Mouse (Mus musculus) thymus, adult 2 months (tissue): ENCODE data around the gene Gk2. TPM values are rescaled to one million over a fixed set of nuclear protein-coding genes. Genes with fewer than 3 reads are reported as not detected.

Source experiments
- DNase-seq: peaks from one replicate; pipeline ENCODE4 v3.0.0; 2021
- H3K27ac ChIP-seq: fragments of 200-500 bp; 2 replicates; pipeline ENCODE4 v1.5.1; 2012; ENCODE audit warnings: low read length, control low read depth; ENCODE audit not compliant: control insufficient read depth, insufficient read depth
- H3K27me3 ChIP-seq: fragments of 200-500 bp; 2 replicates; pipeline ENCODE4 v1.6.1; 2012; ENCODE audit warnings: mild to moderate bottlenecking, low read length, moderate library complexity, mixed read lengths; ENCODE audit not compliant: control insufficient read depth, insufficient read depth
- H3K36me3 ChIP-seq: fragments of 200-500 bp; 2 replicates; pipeline ENCODE4 v1.6.1; 2012; ENCODE audit warnings: mild to moderate bottlenecking, low read length, moderate library complexity; ENCODE audit not compliant: control insufficient read depth, insufficient read depth
- H3K4me1 ChIP-seq: fragments of 200-500 bp; replicated peaks from 2 replicates; pipeline ENCODE4 v1.6.1; 2012; ENCODE audit warnings: low read length; ENCODE audit not compliant: control insufficient read depth, insufficient read depth
- H3K4me3 ChIP-seq: fragments of 200-500 bp; 2 replicates; pipeline ENCODE4 v1.5.1; 2012; ENCODE audit warnings: mild to moderate bottlenecking, low read length, control low read depth, moderate library complexity; ENCODE audit not compliant: control insufficient read depth, insufficient read depth
- CTCF ChIP-seq: fragments of 200-500 bp; IDR thresholded peaks from 2 replicates; pipeline ENCODE4 v1.5.1; 2012; ENCODE audit warnings: mild to moderate bottlenecking, control low read depth, low read length, moderate library complexity, borderline replicate concordance; ENCODE audit not compliant: control insufficient read depth, poor library complexity, insufficient read depth; ENCODE audit errors: extremely low read depth
- POLR2A ChIP-seq: fragments of 200-500 bp; IDR thresholded peaks from 2 replicates; pipeline ENCODE4 v1.6.1; 2012; ENCODE audit warnings: mild to moderate bottlenecking, low read length, control low read depth, moderate library complexity; ENCODE audit not compliant: control insufficient read depth, poor library complexity, insufficient read depth; ENCODE audit errors: extremely low read depth
- WGBS: fragments of 180-500 bp; shearing (Covaris S2); methylation state at CpG from one replicate; pipeline ENCODE4 v1.1.7; 2018; 5-methylcytosine and 5-hydroxymethylcytosine counted together
- polyA plus RNA-seq: library from polyadenylated mRNA; depleted of rRNA; stranded (reverse); fragments of >200 nt; gene quantifications from 2 replicates; pipeline ENCODE4 v1.2.3, GENCODE M21; 2012

Gk2 gene
- polyA plus RNA-seq, 1 experiment, result 0.04 TPM

DNA sequence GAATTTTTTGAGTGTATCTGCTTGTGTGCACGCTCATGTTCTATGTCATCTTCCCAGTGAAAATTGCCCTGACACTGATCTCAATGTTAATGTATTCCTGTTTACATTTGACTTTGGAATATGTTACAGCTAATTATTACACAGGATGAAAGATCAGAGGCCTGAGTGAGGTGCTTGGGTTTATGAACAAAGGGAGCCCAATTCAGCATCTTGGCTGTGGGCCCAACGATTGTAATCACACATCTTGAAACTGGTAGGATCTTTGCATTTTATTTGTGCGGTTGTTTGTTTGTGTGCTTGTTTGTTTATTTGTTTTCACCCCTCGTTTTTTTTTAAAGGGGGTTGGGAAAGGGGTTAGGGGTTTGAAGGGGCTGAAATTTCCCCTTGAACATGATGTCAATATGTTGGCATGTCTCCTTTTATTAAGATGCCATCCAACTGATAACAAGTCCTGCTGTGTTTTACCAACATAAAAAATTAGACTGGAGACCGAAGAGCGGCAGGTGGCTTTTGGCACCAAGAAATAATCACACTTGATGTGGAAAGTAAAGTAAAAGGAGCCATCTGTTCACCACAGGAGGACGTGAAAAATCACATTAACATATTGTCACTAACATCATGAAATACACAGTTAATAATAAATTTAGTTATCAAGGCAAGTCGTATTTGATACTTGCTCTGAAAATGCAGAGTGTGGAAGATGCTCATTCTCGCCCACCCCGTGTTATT is 9.8 kb upstream of the Gk2 start:
- H3K27ac ChIP-seq, result no peak overlapping the region
- no peaks in the 10 kb centered on the region for H3K27me3 ChIP-seq
- DNase-seq, result no peak
- H3K36me3 ChIP-seq, result no peaks in the 10 kb centered on the region
- TF ChIP-seq POLR2A (no peak), CTCF (no peak)
- WGBS, result 92% methylated on average over 10 of the region's 10 CpGs
- no peak overlapping the region for H3K4me3 ChIP-seq
- H3K4me1 ChIP-seq, result no peaks in the 10 kb centered on the region

DNA sequence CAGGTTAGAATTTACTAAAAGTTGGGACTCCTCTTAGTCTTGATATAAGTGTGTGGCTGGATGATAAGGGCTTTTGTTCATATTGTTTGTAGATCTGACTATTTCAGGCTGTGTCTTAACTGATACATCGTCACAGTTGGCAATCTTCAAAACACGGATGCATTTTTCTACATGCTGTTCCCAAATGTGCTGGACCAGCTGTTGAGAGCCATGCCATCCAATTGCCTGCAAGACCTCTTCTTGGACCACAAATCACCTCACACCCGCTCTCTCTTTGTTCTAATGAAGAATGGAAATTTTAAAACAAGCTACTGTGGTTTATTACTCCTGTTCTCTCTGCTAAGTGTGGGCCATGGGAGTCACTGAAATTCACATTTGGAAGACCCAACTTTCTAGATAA is 9.1 kb upstream of the Gk2 start:
- no peaks in the 10 kb centered on the region for H3K27me3 ChIP-seq
- H3K4me3 ChIP-seq, result no peak overlapping the region
- H3K4me1 ChIP-seq, result no peaks in the 10 kb centered on the region
- no peak overlapping the region for H3K27ac ChIP-seq
- no peaks in the 10 kb centered on the region for H3K36me3 ChIP-seq
- no peak for TF ChIP-seq POLR2A
- no peak for TF ChIP-seq CTCF
- WGBS, result 85% methylated on average over 3 of the region's 3 CpGs
- no peak for DNase-seq

DNA sequence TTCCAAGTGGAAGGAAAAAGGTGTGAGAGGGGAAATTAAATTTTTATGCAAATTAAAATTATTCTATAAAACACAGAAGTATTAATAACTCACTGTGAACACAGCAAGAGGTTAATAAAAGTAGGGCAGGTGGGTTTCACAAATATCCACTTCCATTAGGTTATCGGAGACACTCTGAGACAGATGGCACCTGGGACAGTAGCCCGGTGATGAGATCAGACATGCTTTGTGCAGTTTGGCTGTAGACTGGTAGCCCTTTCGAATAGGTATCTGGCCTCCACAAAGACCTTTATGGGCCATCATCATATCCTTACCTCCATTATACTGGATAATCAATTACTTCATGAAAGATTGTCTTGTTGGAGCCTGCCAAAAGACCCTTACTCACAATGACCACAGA is 6.0 kb upstream of the Gk2 start:
- no peak for DNase-seq
- H3K36me3 ChIP-seq, result no peaks in the 10 kb centered on the region
- TF ChIP-seq CTCF, result no peak
- no peak for TF ChIP-seq POLR2A
- no peaks in the 10 kb centered on the region for H3K27me3 ChIP-seq
- H3K27ac ChIP-seq, result no peak overlapping the region
- no peaks in the 10 kb centered on the region for H3K4me1 ChIP-seq
- no peak overlapping the region for H3K4me3 ChIP-seq
- whole genome bisulfite sequencing, result 95% methylated on average over 3 of the region's 3 CpGs

DNA sequence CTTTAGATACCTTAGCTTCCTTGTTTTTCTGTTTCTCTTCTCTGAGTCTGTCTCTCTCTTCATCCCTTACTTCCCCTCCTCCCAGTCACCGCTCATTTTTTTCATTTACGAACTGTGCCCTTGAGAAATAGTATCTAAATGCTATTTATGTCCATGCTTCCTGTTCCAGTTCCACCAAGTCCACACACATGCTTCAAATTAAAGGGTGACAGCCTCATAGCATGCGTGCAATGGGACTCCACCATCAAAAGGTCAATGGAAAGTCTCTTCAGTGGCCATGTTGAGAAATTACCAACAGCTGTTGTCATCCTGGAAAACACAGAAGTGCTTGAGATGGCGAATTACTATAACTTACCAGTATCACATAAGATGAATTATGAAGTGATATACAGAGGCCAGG is 5.4 kb downstream of the Gk2 start:
- no peaks in the 10 kb centered on the region for H3K36me3 ChIP-seq
- no peak overlapping the region for H3K4me3 ChIP-seq
- no peak for TF ChIP-seq CTCF
- TF ChIP-seq POLR2A, result no peak
- H3K27me3 ChIP-seq, result no peaks in the 10 kb centered on the region
- no peaks in the 10 kb centered on the region for H3K4me1 ChIP-seq
- 88% methylated on average over 4 of the region's 4 CpGs for WGBS
- no peak for DNase-seq
- no peak overlapping the region for H3K27ac ChIP-seq

DNA sequence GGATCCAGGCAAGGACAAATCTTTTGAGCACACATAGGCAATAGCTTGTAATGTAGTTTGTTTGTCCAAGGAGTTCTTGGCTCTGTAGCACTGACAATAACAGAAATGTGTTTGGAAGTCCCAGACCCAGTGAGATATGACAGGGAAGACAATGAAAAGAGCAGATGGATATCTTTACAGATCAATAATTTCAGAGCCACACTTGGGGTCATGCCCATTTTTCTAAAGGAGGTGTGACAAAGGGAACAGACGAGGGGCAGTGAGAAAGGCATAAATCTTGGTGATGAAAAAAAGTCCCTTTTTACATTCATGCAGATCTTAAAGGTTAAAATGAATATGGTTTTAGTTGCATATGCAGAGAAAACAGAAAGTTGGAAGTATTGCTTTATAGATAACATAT is 12.6 kb downstream of the Gk2 start:
- Histone ChIP-seq H3K27ac (no peak overlapping the region), H3K4me1 (no peaks in the 10 kb centered on the region), H3K27me3 (no peaks in the 10 kb centered on the region), H3K36me3 (no peaks in the 10 kb centered on the region), H3K4me3 (no peak overlapping the region)
- WGBS, result 78% methylated on average over 1 of the region's 1 CpGs
- TF ChIP-seq POLR2A (no peak), CTCF (no peak)
- no peak for DNase-seq

DNA sequence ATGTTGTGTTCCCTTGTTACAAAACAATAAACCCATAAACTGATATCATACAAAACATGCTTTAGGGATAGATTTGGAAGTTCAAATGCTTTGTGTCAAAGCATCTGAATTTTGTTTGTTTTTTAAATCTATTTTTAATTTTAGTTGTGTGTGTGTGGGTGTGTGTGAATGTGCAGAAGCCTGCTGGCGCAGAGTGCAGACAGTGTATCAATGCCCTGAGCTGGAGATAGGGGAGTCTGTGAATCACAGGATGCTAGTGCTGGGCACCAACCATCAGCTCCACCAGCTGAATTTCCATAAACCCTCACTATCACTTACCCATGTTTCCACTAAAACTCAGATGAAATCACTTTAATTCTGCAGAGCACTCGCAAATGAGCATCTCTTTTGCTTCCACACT is 24.3 kb downstream of the Gk2 start:
- Histone ChIP-seq H3K27me3 (no peaks in the 10 kb centered on the region), H3K36me3 (no peaks in the 10 kb centered on the region), H3K4me1 (no peaks in the 10 kb centered on the region), H3K4me3 (no peak overlapping the region), H3K27ac (no peak overlapping the region)
- TF ChIP-seq POLR2A (no peak), CTCF (no peak)
- DNase-seq, result no peak
- 89% methylated on average over 2 of the region's 2 CpGs for WGBS

DNA sequence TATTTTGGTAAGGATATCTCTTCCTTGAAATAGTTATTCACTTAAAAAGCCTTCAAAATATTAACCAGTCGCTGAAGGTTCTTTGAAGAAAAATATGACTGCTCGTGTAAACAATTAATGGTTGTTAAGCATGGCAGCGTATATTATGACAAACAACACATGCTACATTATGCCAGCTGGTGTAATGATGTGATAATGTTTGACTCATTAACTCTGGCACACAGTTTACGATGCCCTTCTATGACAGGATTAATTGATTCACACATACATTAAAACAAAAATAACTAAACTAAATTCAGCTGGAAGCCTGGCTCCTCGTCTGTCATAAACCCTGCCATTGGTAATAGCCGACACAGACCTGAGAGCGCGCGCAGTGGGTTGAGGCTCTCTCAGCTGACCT is 26.8 kb downstream of the Gk2 start:
- no peak overlapping the region for H3K27ac ChIP-seq
- no peak overlapping the region for H3K4me3 ChIP-seq
- DNase-seq, result no peak
- H3K4me1 ChIP-seq, result no peaks in the 10 kb centered on the region
- no peaks in the 10 kb centered on the region for H3K36me3 ChIP-seq
- WGBS, result 94% methylated on average over 9 of the region's 9 CpGs
- no peaks in the 10 kb centered on the region for H3K27me3 ChIP-seq
- TF ChIP-seq CTCF (no peak), POLR2A (no peak)

DNA sequence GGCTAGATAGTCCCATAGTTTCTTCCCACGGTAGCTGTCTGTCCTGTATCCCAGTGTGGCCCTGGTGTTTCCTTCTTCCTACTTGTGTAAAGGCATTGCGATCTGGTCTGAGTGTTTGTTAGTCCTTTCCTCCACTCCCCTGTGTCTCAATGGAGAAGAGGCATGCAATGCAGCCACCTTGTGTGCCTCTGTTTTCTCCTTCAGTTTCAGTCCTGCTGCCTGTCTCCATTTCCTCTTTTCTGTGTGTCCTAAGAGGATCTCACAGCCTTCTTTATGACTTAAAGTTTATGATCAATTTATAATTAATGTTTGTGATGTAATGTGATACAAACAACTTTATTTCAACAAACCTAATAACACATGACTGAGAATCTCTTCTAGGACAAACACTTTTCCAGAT is 35.2 kb downstream of the Gk2 start:
- no peak for TF ChIP-seq POLR2A
- no peak for TF ChIP-seq CTCF
- no peak for DNase-seq
- Histone ChIP-seq H3K36me3 (no peaks in the 10 kb centered on the region), H3K4me1 (no peaks in the 10 kb centered on the region), H3K27me3 (no peaks in the 10 kb centered on the region), H3K4me3 (no peak overlapping the region), H3K27ac (no peak overlapping the region)
- WGBS, result 85% methylated on average over 2 of the region's 2 CpGs
